Mouse (Mus musculus) lung, embryonic 14.5 days (tissue): ENCODE measurements around the gene Sec14l3. TPM values are rescaled to one million over a fixed set of nuclear protein-coding genes. Genes with fewer than 3 reads are reported as not detected.

Experiments
- ATAC-seq: fragments of 200-750 bp; cut with Nextera tagmentation; 2 replicates; pipeline ENCODE4 v1.8.0; 2017; ENCODE audit warnings: mild to moderate bottlenecking, moderate TSS enrichment, moderate library complexity; ENCODE audit not compliant: insufficient read depth
- DNase-seq: peaks from one replicate; pipeline ENCODE4 v3.0.0-alpha.2; 2015
- H3K27ac ChIP-seq: fragments of 300-500 bp; sonication (generic); 2 replicates; pipeline ENCODE4 v1.5.1; 2014; ENCODE audit warnings: low read depth, mild to moderate bottlenecking, moderate library complexity
- H3K27me3 ChIP-seq: fragments of 300-500 bp; sonication (generic); 2 replicates; pipeline ENCODE4 v1.6.1; 2014; ENCODE audit warnings: low read length, control low read depth; ENCODE audit not compliant: insufficient read depth
- H3K36me3 ChIP-seq: fragments of 300-500 bp; sonication (generic); 2 replicates; pipeline ENCODE4 v1.6.1; 2014; ENCODE audit warnings: control low read depth; ENCODE audit not compliant: insufficient read depth
- H3K4me1 ChIP-seq: fragments of 300-500 bp; sonication (generic); 2 replicates; pipeline ENCODE4 v1.6.1; 2014; ENCODE audit warnings: antibody characterized with exemption, control low read depth; ENCODE audit not compliant: insufficient read depth
- H3K4me2 ChIP-seq: fragments of 300-500 bp; sonication (generic); 2 replicates; pipeline ENCODE4 v1.6.1; 2014; ENCODE audit warnings: mild to moderate bottlenecking
- H3K4me3 ChIP-seq: fragments of 300-500 bp; sonication (generic); 2 replicates; pipeline ENCODE4 v1.5.1; 2014; ENCODE audit warnings: low read depth, low read length
- H3K9ac ChIP-seq: fragments of 300-500 bp; sonication (generic); 2 replicates; pipeline ENCODE4 v1.6.1; 2014
- H3K9me3 ChIP-seq: fragments of 300-500 bp; sonication (generic); 2 replicates; pipeline ENCODE4 v1.6.1; 2016; ENCODE audit warnings: low read depth, low read length, control low read depth
- CTCF ChIP-seq: IDR thresholded peaks from 2 replicates; pipeline ENCODE4 v1.5.1; 2016; ENCODE audit warnings: antibody characterized with exemption, low read depth
- WGBS: fragments of 180-500 bp; shearing (Covaris S2); extraction: QIAGEN DNeasy Blood & Tissue Kit; methylation state at CpG from one replicate; pipeline ENCODE4 v1.1.7; 2014; 5-methylcytosine and 5-hydroxymethylcytosine counted together
- polyA plus RNA-seq: library from polyadenylated mRNA; unstranded; fragments of >200 nt; fragmentation: Nextera tagmentation; extraction: Ambion mirVana; gene quantifications from 2 replicates; pipeline ENCODE4 v1.2.1, GENCODE M21; 2014

Gene Sec14l3
- polyA plus RNA-seq, 1 experiment from 2014 or later: 1.2 TPM

- peak within 1 kb of the TSS; percentile 78 for H3K27ac ChIP-seq
- no peaks in the 10 kb centered on the region for H3K9me3 ChIP-seq
- DNase-seq (peak; percentile 80), ATAC-seq (peak; percentile 10; the same call in 1 of the 2 replicates)
- peak within 1 kb of the TSS; percentile 58 for H3K4me3 ChIP-seq
- no peaks in the 10 kb centered on the region for H3K27me3 ChIP-seq
- H3K36me3 ChIP-seq: peaks cover 9% of the 10 kb centered on the region; the same call in 1 of the 2 replicates
- WGBS: 6% methylated on average over 34 of the region's 34 CpGs
- TF ChIP-seq CTCF: peak; percentile 17; the same call in 1 of the 2 replicates
- H3K4me1 ChIP-seq: peaks cover 6% of the 10 kb centered on the region; the same call in 1 of the 2 replicates
- peak within 1 kb of the TSS; percentile 56 for H3K9ac ChIP-seq
- peak within 1 kb of the TSS; percentile 92 for H3K4me2 ChIP-seq
These were observed 30.8 kb downstream of the Sec14l3 start, which contains the start of gene Mtfp1 for GRCm38 (mm10) chr11:4095171-4096053. Gene Mtfp1 (minus strand): TSS chr11:4095445.

- Histone ChIP-seq H3K4me3 (peak overlapping the region; percentile 58), H3K27me3 (no peaks in the 10 kb centered on the region), H3K4me2 (peak overlapping the region; percentile 92), H3K4me1 (peaks cover 6% of the 10 kb centered on the region; the same call in 1 of the 2 replicates), H3K27ac (peak overlapping the region; percentile 88), H3K9me3 (no peaks in the 10 kb centered on the region), H3K36me3 (peaks cover 7% of the 10 kb centered on the region; the same call in 1 of the 2 replicates), H3K9ac (peak overlapping the region; percentile 71)
- ATAC-seq (peak; percentile 94), DNase-seq (peak; percentile 99)
- no peak for TF ChIP-seq CTCF
- 4% methylated on average over 45 of the region's 45 CpGs for WGBS
These were observed 31.7 kb downstream of the Sec14l3 start for GRCm38 (mm10) chr11:4096054-4096984.

GRCm38 (mm10) chr11:4097091-4097621 lies 32.5 kb downstream of the Sec14l3 start:
- Histone ChIP-seq H3K4me1 (peaks cover 6% of the 10 kb centered on the region; the same call in 1 of the 2 replicates), H3K27me3 (no peaks in the 10 kb centered on the region), H3K4me3 (peak overlapping the region; percentile 58), H3K9me3 (no peaks in the 10 kb centered on the region), H3K36me3 (no peaks in the 10 kb centered on the region), H3K9ac (peak overlapping the region; percentile 71), H3K4me2 (peak overlapping the region; percentile 92), H3K27ac (peak overlapping the region; percentile 88)
- ATAC-seq (peak; percentile 48), DNase-seq (no peak)
- WGBS: 22% methylated on average over 10 of the region's 10 CpGs
- TF ChIP-seq CTCF: no peak

GRCm38 (mm10) chr11:4098120-4098519 lies 33.5 kb downstream of the Sec14l3 start:
- H3K9ac ChIP-seq: no peak overlapping the region
- peaks cover 6% of the 10 kb centered on the region; the same call in 1 of the 2 replicates for H3K4me1 ChIP-seq
- ATAC-seq (no peak), DNase-seq (peak; percentile 6)
- TF ChIP-seq CTCF: peak; percentile 43
- no peaks in the 10 kb centered on the region for H3K27me3 ChIP-seq
- no peak overlapping the region for H3K27ac ChIP-seq
- H3K4me3 ChIP-seq: no peak overlapping the region
- H3K9me3 ChIP-seq: no peaks in the 10 kb centered on the region
- 57% methylated on average over 8 of the region's 8 CpGs for WGBS
- H3K36me3 ChIP-seq: no peaks in the 10 kb centered on the region
- H3K4me2 ChIP-seq: no peak overlapping the region

GRCm38 (mm10) chr11:4098816-4099215 lies 34.2 kb downstream of the Sec14l3 start:
- ATAC-seq (no peak), DNase-seq (no peak)
- Histone ChIP-seq H3K9me3 (no peaks in the 10 kb centered on the region), H3K27me3 (no peaks in the 10 kb centered on the region), H3K27ac (no peak overlapping the region), H3K9ac (no peak overlapping the region), H3K4me3 (no peak overlapping the region), H3K36me3 (no peaks in the 10 kb centered on the region), H3K4me1 (peaks cover 6% of the 10 kb centered on the region; the same call in 1 of the 2 replicates), H3K4me2 (no peak overlapping the region)
- WGBS: 64% methylated on average over 7 of the region's 7 CpGs
- TF ChIP-seq CTCF: no peak

GRCm38 (mm10) chr11:4099447-4099846 lies 34.8 kb downstream of the Sec14l3 start:
- Histone ChIP-seq H3K9me3 (no peaks in the 10 kb centered on the region), H3K36me3 (no peaks in the 10 kb centered on the region), H3K9ac (no peak overlapping the region), H3K27ac (no peak overlapping the region), H3K4me2 (no peak overlapping the region), H3K4me1 (peaks cover 6% of the 10 kb centered on the region; the same call in 1 of the 2 replicates), H3K4me3 (no peak overlapping the region), H3K27me3 (no peaks in the 10 kb centered on the region)
- DNase-seq: no peak
- TF ChIP-seq CTCF: no peak
- no peak for ATAC-seq
- WGBS: 60% methylated on average over 3 of the region's 3 CpGs
